ENCODE assay signal across 8 mouse cellular contexts in genomic region chr15:91574492-91574891, GRCm38 (mm10). TPM values are rescaled to one million over a fixed set of nuclear protein-coding genes. Genes with fewer than 3 reads are reported as not detected.
DNase-seq lines count a peak whose midpoint lies in the region; ATAC-seq and TF ChIP-seq lines count a peak whose summit lies in the region.

No protein-coding gene starts in this region.

- peak; percentile 84 for TF ChIP-seq CTCF in cerebellum, adult 2 months (IDR thresholded peaks at IDR 0.05; ENCODE audit: borderline replicate concordance, insufficient read depth, low read depth, low read length)
- TF ChIP-seq CTCF in gastrocnemius, adult 2 months (IDR thresholded peaks at IDR 0.05) = peak; percentile 82
- peak; percentile 86 for TF ChIP-seq CTCF in lung, postnatal 0 days (IDR thresholded peaks at IDR 0.05)

- 0 out of 2 replicates have a peak, but pooled peaks cover 2% of the 10 kb centered on the region for H3K4me1 ChIP-seq in midbrain, embryonic 11.5 days (ENCODE audit: control insufficient read depth, insufficient read depth, low read length)
- H3K4me1 ChIP-seq in midbrain, embryonic 16.5 days (ENCODE audit: control insufficient read depth, insufficient read depth, low read length) = peaks cover 15% of the 10 kb centered on the region; the same call in 1 of the 2 replicates
- 0 out of 2 replicates have a peak, but pooled peaks cover 2% of the 10 kb centered on the region for H3K4me1 ChIP-seq in cerebellum, adult 2 months (ENCODE audit: control insufficient read depth, insufficient read depth, low read length)
- H3K4me1 ChIP-seq in lung, postnatal 0 days (ENCODE audit: insufficient read depth, low read depth, low read length) = no peaks in the 10 kb centered on the region

- H3K36me3 ChIP-seq in midbrain, embryonic 11.5 days (ENCODE audit: control insufficient read depth, insufficient read depth, low read length) = no peaks in the 10 kb centered on the region
- no peaks in the 10 kb centered on the region for H3K36me3 ChIP-seq in midbrain, embryonic 16.5 days (ENCODE audit: control insufficient read depth, insufficient read depth, low read length)
- H3K36me3 ChIP-seq in lung, postnatal 0 days (ENCODE audit: insufficient read depth, low read length) = no peaks in the 10 kb centered on the region

- H3K4me2 ChIP-seq in midbrain, embryonic 11.5 days = no peak overlapping the region
- H3K4me2 ChIP-seq in midbrain, embryonic 16.5 days (ENCODE audit: low read length) = no peak overlapping the region
- H3K4me2 ChIP-seq in lung, postnatal 0 days (replicated peaks; ENCODE audit: low read depth, low read length) = peak overlapping the region; percentile 20; the same call in 1 of the 2 replicates

- 39% methylated on average over 8 of the region's 8 CpGs for WGBS in midbrain, embryonic 11.5 days
- WGBS in midbrain, embryonic 16.5 days = 38% methylated on average over 8 of the region's 8 CpGs
- 25% methylated on average over 8 of the region's 8 CpGs for WGBS in cerebellum, adult 2 months
- WGBS in lung, postnatal 0 days = 12% methylated on average over 8 of the region's 8 CpGs

- no peak overlapping the region for H3K27ac ChIP-seq in midbrain, embryonic 11.5 days (ENCODE audit: low read depth, low read length)
- H3K27ac ChIP-seq in midbrain, embryonic 16.5 days (ENCODE audit: low read length) = no peak overlapping the region
- no peak overlapping the region for H3K27ac ChIP-seq in cerebellum, adult 2 months (ENCODE audit: insufficient read depth, low read length)
- H3K27ac ChIP-seq in gastrocnemius, adult 2 months = no peak overlapping the region
- no peak overlapping the region for H3K27ac ChIP-seq in lung, postnatal 0 days (ENCODE audit: low read length)

- peak; percentile 96 for DNase-seq in midbrain, embryonic 11.5 days (ENCODE audit: low spot score, missing footprints)
- DNase-seq in cerebellum, adult 2 months = peak; percentile 79 to 85
- peak; percentile 85 for DNase-seq in gastrocnemius, adult 2 months
- peak; percentile 86 for DNase-seq in layer of hippocampus, adult 11-12 months (ENCODE audit: low spot score)
- DNase-seq in lung, postnatal 0 days (ENCODE audit: low spot score) = peak; percentile 91
- DNase-seq in right cerebral cortex, postnatal 4 days = peak; percentile 96
- DNase-seq in yolk sac, embryonic 10.5 days (ENCODE audit: low spot score) = peak; percentile 10

- H3K27me3 ChIP-seq in midbrain, embryonic 11.5 days (ENCODE audit: control insufficient read depth, insufficient read depth, low read length) = peaks cover 7% of the 10 kb centered on the region; the same call in 1 of the 2 replicates
- no peaks in the 10 kb centered on the region for H3K27me3 ChIP-seq in midbrain, embryonic 16.5 days (ENCODE audit: control insufficient read depth, insufficient read depth, low read depth, low read length)
- H3K27me3 ChIP-seq in cerebellum, adult 2 months (ENCODE audit: control insufficient read depth, insufficient read depth, low read length) = no peaks in the 10 kb centered on the region
- H3K27me3 ChIP-seq in lung, postnatal 0 days (replicated peaks; ENCODE audit: insufficient read depth, low read length) = peaks cover 7% of the 10 kb centered on the region; the same call in 1 of the 2 replicates

- intact Hi-C loops in gastrocnemius, adult 2 months (cut with DNase I) = loop anchor here (1.0 to 5.0 kb wide), 2 partner anchors 96 to 272 kb away; no protein-coding TSS in a partner anchor

- no peaks in the 10 kb centered on the region for H3K9me3 ChIP-seq in midbrain, embryonic 11.5 days (ENCODE audit: control insufficient read depth, low read length)
- no peaks in the 10 kb centered on the region for H3K9me3 ChIP-seq in midbrain, embryonic 16.5 days (replicated peaks; ENCODE audit: control insufficient read depth, low read length, poor library complexity, severe bottlenecking)
- H3K9me3 ChIP-seq in lung, postnatal 0 days (ENCODE audit: low read length) = no peaks in the 10 kb centered on the region

- TF ChIP-seq POLR2A in cerebellum, adult 2 months (IDR thresholded peaks at IDR 0.05; ENCODE audit: borderline replicate concordance, insufficient read depth, low read length) = no peak

- no peak for ATAC-seq in midbrain, embryonic 11.5 days (ENCODE audit: low FRiP score)
- ATAC-seq in midbrain, embryonic 16.5 days = no peak
- no peak for ATAC-seq in lung, postnatal 0 days

- H3K9ac ChIP-seq in midbrain, embryonic 11.5 days (ENCODE audit: low read length) = no peak overlapping the region
- H3K9ac ChIP-seq in midbrain, embryonic 16.5 days (ENCODE audit: low read depth, low read length) = no peak overlapping the region
- H3K9ac ChIP-seq in lung, postnatal 0 days (replicated peaks; ENCODE audit: low read depth) = no peak overlapping the region

- H3K4me3 ChIP-seq in midbrain, embryonic 11.5 days (ENCODE audit: low read depth, low read length) = no peak overlapping the region
- no peak overlapping the region for H3K4me3 ChIP-seq in midbrain, embryonic 16.5 days (ENCODE audit: low read depth, low read length)
- no peak overlapping the region for H3K4me3 ChIP-seq in cerebellum, adult 2 months (replicated peaks; ENCODE audit: insufficient read depth, low read depth, low read length)
- H3K4me3 ChIP-seq in gastrocnemius, adult 2 months = 0 out of 2 replicates have a peak overlapping the region, but pooled peaks have one; percentile 21
- no peak overlapping the region for H3K4me3 ChIP-seq in lung, postnatal 0 days (ENCODE audit: low read depth, low read length)

- TF ChIP-seq EP300 in lung, postnatal 0 days (IDR thresholded peaks at IDR 0.05) = no peak; the same call in 1 of the 2 replicates

RNA-seq across cellular contexts. Expression of gene Slc2a13, which starts 1.4 kb away (rescaled TPM):
- 1.7 and 1.9 TPM in 2 replicates for polyA plus RNA-seq in midbrain, embryonic 11.5 days (2014; fragmentation: Nextera tagmentation; extraction: Ambion mirVana)
- 3.8 and 4.0 TPM in 2 replicates for polyA plus RNA-seq in midbrain, embryonic 16.5 days (2015; fragmentation: Nextera tagmentation; extraction: Ambion mirVana)
- polyA plus RNA-seq in cerebellum, adult 2 months (2012; rRNA removed) = 18.2 and 19.9 TPM in 2 replicates
- under 1 TPM; 0.61 to 0.70 TPM for total RNA-seq in gastrocnemius, adult 2 months (2021)
- polyA plus RNA-seq in lung, postnatal 0 days (2015; fragmentation: Nextera tagmentation; extraction: Ambion mirVana) = 1.1 and 1.2 TPM in 2 replicates

Comparison
In these comparisons a context has a peak if more than half of its experiments do, and no peak if none do; other contexts are left out.
1. DNase-seq: peak in every context shown above with its lines; median percentile 96 in midbrain, embryonic 11.5 days; 96 in right cerebral cortex, postnatal 4 days; 91 in lung, postnatal 0 days; 86 in layer of hippocampus, adult 11-12 months; 85 in gastrocnemius, adult 2 months; 82 in cerebellum, adult 2 months; 10 in yolk sac, embryonic 10.5 days.